Mouse (Mus musculus): ENCODE results near the gene Acadvl. TPM values are rescaled to one million over a fixed set of nuclear protein-coding genes. Genes with fewer than 3 reads are reported as not detected.
A peak's percentile ranks its signal among the peaks of the same experiment; 100 is the strongest.
"Not testable (repeated sequence)": the region's sequence is repeated elsewhere in the genome, so short reads cannot be mapped to it uniquely, and the experiment has no call there.

Acadvl gene
- polyA plus RNA-seq, 1 experiment, result 88.6 TPM

GRCm38 (mm10) chr11:70020022-70020631 lies 4.9 kb upstream of the Acadvl start:
- Histone ChIP-seq H3K4me3 (replicated peaks; ENCODE audit: extremely low read depth, low read depth, low read length) (no peak overlapping the region), H3K4me1 (ENCODE audit: control insufficient read depth, insufficient read depth, low read length) (peaks cover 4% of the 10 kb centered on the region)
- TF ChIP-seq POLR2A (IDR thresholded peaks at IDR 0.05; ENCODE audit: borderline replicate concordance, extremely low read depth, low read depth, low read length) (no peak), CTCF (IDR thresholded peaks at IDR 0.05; ENCODE audit: insufficient read depth, low read length) (no peak)
- DNase-seq, result no peak
- WGBS, result 21% methylated on average over 8 of the region's 8 CpGs

GRCm38 (mm10) chr11:70019495-70020021 lies 4.3 kb upstream of the Acadvl start:
- DNase-seq, result no peak
- Histone ChIP-seq H3K4me3 (replicated peaks; ENCODE audit: extremely low read depth, low read depth, low read length) (no peak overlapping the region), H3K4me1 (ENCODE audit: control insufficient read depth, insufficient read depth, low read length) (peaks cover 6% of the 10 kb centered on the region)
- 37% methylated on average over 2 of the region's 2 CpGs for WGBS
- TF ChIP-seq POLR2A (IDR thresholded peaks at IDR 0.05; ENCODE audit: borderline replicate concordance, extremely low read depth, low read depth, low read length), result no peak
- TF ChIP-seq CTCF (IDR thresholded peaks at IDR 0.05; ENCODE audit: insufficient read depth, low read length), result no peak

- H3K4me1 ChIP-seq (ENCODE audit: control insufficient read depth, insufficient read depth, low read length), result peaks cover 6% of the 10 kb centered on the region
- DNase-seq, result peak; percentile 23
Observed at GRCm38 (mm10) chr11:70018131-70018990, 3.1 kb upstream of the Acadvl start.

GRCm38 (mm10) chr11:70017199-70017767 lies 2.1 kb upstream of the Acadvl start:
- no peak overlapping the region for H3K4me3 ChIP-seq (replicated peaks; ENCODE audit: extremely low read depth, low read depth, low read length)
- WGBS, result 48% methylated on average over 7 of the region's 7 CpGs
- H3K4me1 ChIP-seq (ENCODE audit: control insufficient read depth, insufficient read depth, low read length), result peaks cover 6% of the 10 kb centered on the region
- TF ChIP-seq CTCF (IDR thresholded peaks at IDR 0.05; ENCODE audit: insufficient read depth, low read length), result no peak
- TF ChIP-seq POLR2A (IDR thresholded peaks at IDR 0.05; ENCODE audit: borderline replicate concordance, extremely low read depth, low read depth, low read length), result no peak
- DNase-seq, result no peak

More at GRCm38 (mm10) chr11:70018131-70018990, 3.1 kb upstream of the Acadvl start:
- TF ChIP-seq POLR2A (IDR thresholded peaks at IDR 0.05; ENCODE audit: borderline replicate concordance, extremely low read depth, low read depth, low read length) (no peak), CTCF (IDR thresholded peaks at IDR 0.05; ENCODE audit: insufficient read depth, low read length) (no peak)
- WGBS, result 3% methylated on average over 23 of the region's 25 CpGs
- peak overlapping the region; percentile 65 for H3K4me3 ChIP-seq (replicated peaks; ENCODE audit: extremely low read depth, low read depth, low read length)

- no peak for DNase-seq
- TF ChIP-seq POLR2A (IDR thresholded peaks at IDR 0.05; ENCODE audit: borderline replicate concordance, extremely low read depth, low read depth, low read length) (no peak), CTCF (IDR thresholded peaks at IDR 0.05; ENCODE audit: insufficient read depth, low read length) (no peak)
- no peak within 1 kb of the TSS for H3K4me3 ChIP-seq (replicated peaks; ENCODE audit: extremely low read depth, low read depth, low read length)
- peaks cover 6% of the 10 kb centered on the region for H3K4me1 ChIP-seq (ENCODE audit: control insufficient read depth, insufficient read depth, low read length)
- WGBS, result 65% methylated on average over 3 of the region's 3 CpGs
Observed at GRCm38 (mm10) chr11:70016669-70017068, 1.5 kb upstream of the Acadvl start, which contains the start of gene Dlg4. Gene Dlg4, plus strand, starts transcription at chr11:70016942.

GRCm38 (mm10) chr11:70016177-70016576 lies 966 bp upstream of the Acadvl start:
- DNase-seq; H3K4me1 ChIP-seq (ENCODE audit: control insufficient read depth, insufficient read depth, low read length); H3K4me3 ChIP-seq (replicated peaks; ENCODE audit: extremely low read depth, low read depth, low read length): not testable (repeated sequence)
- WGBS, result 71% methylated on average over 2 of the region's 2 CpGs

- Histone ChIP-seq H3K4me1 (ENCODE audit: control insufficient read depth, insufficient read depth, low read length) (peaks cover 6% of the 10 kb centered on the region), H3K4me3 (replicated peaks; ENCODE audit: extremely low read depth, low read depth, low read length) (no peak overlapping the region)
- 69% methylated on average over 6 of the region's 6 CpGs for WGBS
- DNase-seq, result no peak
- TF ChIP-seq CTCF (IDR thresholded peaks at IDR 0.05; ENCODE audit: insufficient read depth, low read length) (no peak), POLR2A (IDR thresholded peaks at IDR 0.05; ENCODE audit: borderline replicate concordance, extremely low read depth, low read depth, low read length) (no peak)
Observed at GRCm38 (mm10) chr11:70015677-70016076, 466 bp upstream of the Acadvl start.

- Histone ChIP-seq H3K4me1 (ENCODE audit: control insufficient read depth, insufficient read depth, low read length) (peaks cover 6% of the 10 kb centered on the region), H3K4me3 (replicated peaks; ENCODE audit: extremely low read depth, low read depth, low read length) (no peak overlapping the region)
- TF ChIP-seq CTCF (IDR thresholded peaks at IDR 0.05; ENCODE audit: insufficient read depth, low read length) (no peak), POLR2A (IDR thresholded peaks at IDR 0.05; ENCODE audit: borderline replicate concordance, extremely low read depth, low read depth, low read length) (no peak)
- DNase-seq, result no peak
- 55% methylated on average over 5 of the region's 5 CpGs for WGBS
Observed at GRCm38 (mm10) chr11:70014051-70014450, 1.2 kb downstream of the Acadvl start.

- peaks cover 6% of the 10 kb centered on the region for H3K4me1 ChIP-seq (ENCODE audit: control insufficient read depth, insufficient read depth, low read length)
- TF ChIP-seq POLR2A (IDR thresholded peaks at IDR 0.05; ENCODE audit: borderline replicate concordance, extremely low read depth, low read depth, low read length) (no peak), CTCF (IDR thresholded peaks at IDR 0.05; ENCODE audit: insufficient read depth, low read length) (no peak)
- 84% methylated on average over 3 of the region's 3 CpGs for WGBS
- no peak for DNase-seq
- no peak overlapping the region for H3K4me3 ChIP-seq (replicated peaks; ENCODE audit: extremely low read depth, low read depth, low read length)
Observed at GRCm38 (mm10) chr11:70013408-70013807, 1.8 kb downstream of the Acadvl start.
